Mouse (Mus musculus) liver, embryonic 11.5 days (tissue): ENCODE results near the gene Emb. TPM values are rescaled to one million over a fixed set of nuclear protein-coding genes. Genes with fewer than 3 reads are reported as not detected.

ENCODE experiments used
- ATAC-seq: fragments of 200-750 bp; cut with Nextera tagmentation; replicated peaks from 2 replicates; pipeline ENCODE4 v1.8.0; 2017; ENCODE audit warnings: moderate number of reproducible peaks, mild to moderate bottlenecking, moderate TSS enrichment, moderate library complexity; ENCODE audit not compliant: low FRiP score
- DNase-seq: peaks from one replicate; pipeline ENCODE4 v3.0.0-alpha.2; 2017; ENCODE audit warnings: low spot score
- H3K27ac ChIP-seq: fragments of 300-500 bp; sonication (generic); 2 replicates; pipeline ENCODE4 v1.5.1; 2014; ENCODE audit warnings: mild to moderate bottlenecking, low read depth, low read length, control low read depth
- H3K27me3 ChIP-seq: fragments of 300-500 bp; sonication (generic); replicated peaks from 2 replicates; pipeline ENCODE4 v1.6.1; 2014; ENCODE audit warnings: low read length, mixed read lengths; ENCODE audit not compliant: control insufficient read depth, insufficient read depth
- H3K36me3 ChIP-seq: fragments of 300-500 bp; sonication (generic); 2 replicates; pipeline ENCODE4 v1.6.1; 2014; ENCODE audit warnings: mild to moderate bottlenecking, low read length, moderate library complexity, mixed read lengths; ENCODE audit not compliant: control insufficient read depth, insufficient read depth
- H3K4me1 ChIP-seq: fragments of 300-500 bp; sonication (generic); replicated peaks from 2 replicates; pipeline ENCODE4 v1.6.1; 2014; ENCODE audit warnings: low read length, mixed read lengths; ENCODE audit not compliant: control insufficient read depth, insufficient read depth
- H3K4me2 ChIP-seq: fragments of 300-500 bp; sonication (generic); 2 replicates; pipeline ENCODE4 v1.6.1; 2014; ENCODE audit warnings: mild to moderate bottlenecking, control low read depth, moderate library complexity
- H3K4me3 ChIP-seq: fragments of 300-500 bp; sonication (generic); 2 replicates; pipeline ENCODE4 v1.5.1; 2014; ENCODE audit warnings: low read depth, low read length, control low read depth
- H3K9ac ChIP-seq: fragments of 300-500 bp; sonication (generic); 2 replicates; pipeline ENCODE4 v1.6.1; 2014; ENCODE audit warnings: low read depth, low read length, control low read depth
- H3K9me3 ChIP-seq: fragments of 300-500 bp; sonication (generic); 2 replicates; pipeline ENCODE4 v1.6.1; 2016; ENCODE audit warnings: low read length, inconsistent platforms, mixed read lengths; ENCODE audit not compliant: control insufficient read depth
- WGBS: fragments of 180-500 bp; shearing (Covaris S2); extraction: QIAGEN DNeasy Blood & Tissue Kit; methylation state at CpG from one replicate; pipeline ENCODE4 v1.1.7; 2014; 5-methylcytosine and 5-hydroxymethylcytosine counted together
- polyA plus RNA-seq: library from polyadenylated mRNA; unstranded; fragments of >200 nt; fragmentation: Nextera tagmentation; extraction: Ambion mirVana; gene quantifications from 2 replicates; pipeline ENCODE4 v1.2.1, GENCODE M21; 2014

The Emb gene
- polyA plus RNA-seq, 1 experiment from 2014 or later = 27.4 TPM

DNA sequence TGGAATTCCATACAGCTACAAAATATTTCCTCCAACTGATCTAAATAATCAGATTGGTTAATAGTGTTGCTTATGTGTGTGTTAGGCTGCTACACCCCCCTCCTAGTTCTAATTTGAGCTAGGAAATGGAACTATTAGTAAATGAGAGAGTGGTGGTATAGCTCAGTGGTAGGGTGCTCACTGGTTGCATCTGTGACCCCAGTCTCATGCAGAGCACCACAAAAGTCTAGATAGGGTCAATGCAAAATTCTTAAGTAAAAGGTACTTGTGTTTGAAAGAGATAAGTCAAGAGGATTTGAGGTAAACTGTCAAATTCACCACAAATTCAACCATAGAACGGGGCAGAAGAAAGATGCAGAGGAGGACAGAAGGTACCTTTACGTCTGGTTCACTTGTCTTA is 10.7 kb upstream of the Emb start:
- no peaks in the 10 kb centered on the region for H3K27me3 ChIP-seq
- H3K27ac ChIP-seq = no peak overlapping the region
- no peaks in the 10 kb centered on the region for H3K9me3 ChIP-seq
- H3K36me3 ChIP-seq = no peaks in the 10 kb centered on the region
- H3K4me3 ChIP-seq = no peak overlapping the region
- no peak for DNase-seq
- no peaks in the 10 kb centered on the region for H3K4me1 ChIP-seq
- H3K4me2 ChIP-seq = no peak overlapping the region
- 82% methylated on average over 2 of the region's 2 CpGs for WGBS
- H3K9ac ChIP-seq = no peak overlapping the region
- no peak for ATAC-seq

DNA sequence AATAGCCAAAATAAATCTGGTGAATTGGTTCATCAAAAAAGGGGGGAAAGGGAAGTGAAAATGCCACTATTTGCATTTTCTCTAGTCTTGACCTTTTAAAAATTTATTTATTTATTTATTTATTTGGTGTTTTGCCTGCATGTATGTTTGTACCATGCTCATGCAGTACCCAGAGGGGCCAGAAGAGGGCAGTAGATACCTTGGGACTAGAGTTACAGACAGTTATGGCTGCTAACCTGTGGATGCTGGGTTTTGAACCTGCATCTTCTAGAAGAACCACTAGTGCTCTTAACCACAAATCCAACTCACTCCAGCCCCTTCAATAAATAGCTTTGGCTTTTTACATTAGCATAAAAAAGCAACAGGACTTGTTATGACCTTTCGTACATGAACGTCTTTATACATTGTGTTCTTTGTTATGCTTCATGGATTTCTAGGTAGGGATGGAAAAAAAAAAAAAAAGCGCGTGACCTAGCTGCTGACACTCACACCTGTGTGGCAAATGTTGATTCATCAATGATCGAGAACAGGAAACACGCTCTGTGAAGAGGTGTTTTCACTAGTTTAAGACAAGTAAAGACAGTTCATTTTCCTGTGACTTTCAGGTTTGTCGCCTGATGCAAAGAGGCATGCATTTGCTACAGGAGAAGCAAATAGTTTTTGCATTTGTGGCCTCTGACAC is 9.8 kb upstream of the Emb start:
- WGBS = 85% methylated on average over 7 of the region's 7 CpGs
- H3K4me3 ChIP-seq = no peak overlapping the region
- no peak overlapping the region for H3K4me2 ChIP-seq
- H3K27me3 ChIP-seq = no peaks in the 10 kb centered on the region
- ATAC-seq (no peak), DNase-seq (peak; percentile 55)
- H3K36me3 ChIP-seq = no peaks in the 10 kb centered on the region
- H3K27ac ChIP-seq = no peak overlapping the region
- H3K9me3 ChIP-seq = no peaks in the 10 kb centered on the region
- H3K9ac ChIP-seq = no peak overlapping the region
- H3K4me1 ChIP-seq = no peaks in the 10 kb centered on the region

- no peak overlapping the region for H3K4me2 ChIP-seq
- no peak overlapping the region for H3K27ac ChIP-seq
- peak; percentile 39; the same call in 1 of the 2 replicates for ATAC-seq
These were observed 5.4 kb upstream of the Emb start for GRCm38 (mm10) chr13:117202755-117203471.

DNA sequence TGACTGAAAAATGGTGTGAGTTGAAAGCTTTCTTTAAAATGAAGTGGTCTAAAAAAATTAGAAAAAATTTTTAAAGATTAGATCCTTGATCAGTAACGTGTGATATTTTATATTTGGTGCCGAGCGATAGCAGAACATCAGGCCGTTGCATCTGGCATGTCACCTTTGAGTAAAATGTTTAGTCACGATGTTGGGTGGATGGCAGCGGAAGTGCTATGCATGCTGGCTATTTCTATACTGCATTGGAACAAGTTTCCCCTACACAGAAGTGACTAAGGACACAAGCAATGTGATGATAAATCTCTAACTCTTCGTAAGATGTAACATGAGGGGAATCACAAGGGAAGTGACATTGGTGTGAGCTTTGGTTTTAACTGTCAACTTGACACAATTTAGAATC is 3.7 kb upstream of the Emb start:
- Histone ChIP-seq H3K9me3 (no peaks in the 10 kb centered on the region), H3K9ac (no peak overlapping the region), H3K27me3 (no peaks in the 10 kb centered on the region), H3K4me1 (no peaks in the 10 kb centered on the region), H3K4me2 (no peak overlapping the region), H3K27ac (no peak overlapping the region), H3K36me3 (no peaks in the 10 kb centered on the region), H3K4me3 (no peak overlapping the region)
- DNase-seq (no peak), ATAC-seq (no peak)
- 85% methylated on average over 7 of the region's 7 CpGs for WGBS

More at GRCm38 (mm10) chr13:117202755-117203471, 5.4 kb upstream of the Emb start:
- Histone ChIP-seq H3K9ac (no peak overlapping the region), H3K9me3 (no peaks in the 10 kb centered on the region), H3K27me3 (no peaks in the 10 kb centered on the region), H3K4me3 (no peak overlapping the region), H3K36me3 (no peaks in the 10 kb centered on the region), H3K4me1 (no peaks in the 10 kb centered on the region)
- DNase-seq = no peak
- 42% methylated on average over 22 of the region's 22 CpGs for WGBS

- DNase-seq = no peak
- no peaks in the 10 kb centered on the region for H3K9me3 ChIP-seq
- no peak overlapping the region for H3K4me3 ChIP-seq
- H3K27ac ChIP-seq = no peak overlapping the region
- H3K4me2 ChIP-seq = no peak overlapping the region
- H3K27me3 ChIP-seq = no peaks in the 10 kb centered on the region
- WGBS = 87% methylated on average over 8 of the region's 8 CpGs
- no peaks in the 10 kb centered on the region for H3K4me1 ChIP-seq
- ATAC-seq = no peak
- no peaks in the 10 kb centered on the region for H3K36me3 ChIP-seq
- no peak overlapping the region for H3K9ac ChIP-seq
These were observed 2.3 kb upstream of the Emb start for GRCm38 (mm10) chr13:117206066-117206465.

DNA sequence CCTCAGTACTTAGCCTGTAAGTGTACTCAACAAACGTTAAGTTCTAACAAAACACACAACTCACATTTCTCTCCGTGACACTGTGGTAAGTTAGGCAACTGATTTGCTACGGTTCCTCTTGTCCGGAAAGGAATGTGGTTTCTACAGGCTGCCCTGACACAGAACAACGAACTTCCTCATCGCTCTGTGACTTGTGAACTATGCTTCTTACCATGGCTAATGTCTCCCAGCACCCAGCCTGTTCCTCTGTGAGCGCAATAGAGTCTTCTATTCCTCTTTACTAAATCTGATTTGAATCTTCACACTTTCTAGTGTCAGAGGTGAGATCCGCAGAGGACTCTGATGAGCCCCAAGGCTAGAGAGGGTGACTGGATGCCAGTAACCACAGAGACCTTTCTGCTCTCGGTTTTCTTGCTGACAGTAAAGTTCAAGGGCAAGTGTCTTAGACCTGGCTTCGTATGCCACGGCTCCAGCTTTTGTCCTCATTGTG is 3.1 kb downstream of the Emb start:
- H3K4me2 ChIP-seq = no peak overlapping the region
- 30% methylated on average over 11 of the region's 11 CpGs for WGBS
- no peaks in the 10 kb centered on the region for H3K36me3 ChIP-seq
- peaks cover 2% of the 10 kb centered on the region; the same call in 1 of the 2 replicates for H3K4me1 ChIP-seq
- no peaks in the 10 kb centered on the region for H3K27me3 ChIP-seq
- H3K4me3 ChIP-seq = no peak overlapping the region
- DNase-seq (no peak), ATAC-seq (0 out of 2 replicates have a peak, but pooled peaks have one; percentile 32)
- no peak overlapping the region for H3K9ac ChIP-seq
- no peaks in the 10 kb centered on the region for H3K9me3 ChIP-seq
- no peak overlapping the region for H3K27ac ChIP-seq

DNA sequence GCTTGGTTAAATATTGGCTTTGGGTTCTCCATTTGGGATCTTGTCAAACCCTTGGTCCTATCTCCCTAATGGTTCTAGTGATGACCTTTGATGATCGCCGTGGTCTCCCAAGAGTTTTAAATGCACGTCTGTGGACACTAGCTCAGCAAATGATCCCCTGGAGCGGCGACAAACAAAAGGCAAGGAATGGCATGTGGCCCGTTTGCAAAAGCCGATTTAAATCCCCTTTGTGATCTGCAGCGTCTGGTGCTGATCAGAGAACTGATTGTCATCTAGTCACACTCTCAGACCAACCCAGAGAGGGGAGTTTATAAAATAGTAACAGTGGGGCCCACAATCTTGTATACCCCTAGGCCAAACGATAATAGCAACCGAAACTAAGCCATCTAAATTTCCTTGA is 7.1 kb downstream of the Emb start:
- H3K4me2 ChIP-seq = peak overlapping the region; percentile 9; the same call in 1 of the 2 replicates
- WGBS = 35% methylated on average over 10 of the region's 10 CpGs

GRCm38 (mm10) chr13:117216126-117216525 is 7.8 kb downstream of the Emb start:
- 25% methylated on average over 10 of the region's 10 CpGs for WGBS
- H3K9ac ChIP-seq = no peak overlapping the region
- H3K27me3 ChIP-seq = peaks cover 9% of the 10 kb centered on the region
- H3K4me2 ChIP-seq = no peak overlapping the region
- no peak for ATAC-seq
- H3K36me3 ChIP-seq = no peaks in the 10 kb centered on the region
- no peak for DNase-seq
- H3K4me3 ChIP-seq = no peak overlapping the region
- no peaks in the 10 kb centered on the region for H3K9me3 ChIP-seq
- no peak overlapping the region for H3K27ac ChIP-seq
- H3K4me1 ChIP-seq = peaks cover 6% of the 10 kb centered on the region; the same call in 1 of the 2 replicates

More for the DNA sequence above, 7.1 kb downstream of the Emb start:
- H3K27ac ChIP-seq = no peak overlapping the region
- H3K4me1 ChIP-seq = peaks cover 6% of the 10 kb centered on the region; the same call in 1 of the 2 replicates
- H3K9ac ChIP-seq = no peak overlapping the region
- H3K27me3 ChIP-seq = peaks cover 3% of the 10 kb centered on the region; the same call in 1 of the 2 replicates
- no peak for DNase-seq
- H3K9me3 ChIP-seq = no peaks in the 10 kb centered on the region
- no peak overlapping the region for H3K4me3 ChIP-seq
- H3K36me3 ChIP-seq = no peaks in the 10 kb centered on the region
- ATAC-seq = no peak
